Mouse (Mus musculus) adrenal gland, adult 2 months (tissue): Measurements from ENCODE around the gene Pym1. TPM values are rescaled to one million over a fixed set of nuclear protein-coding genes. Genes with fewer than 3 reads are reported as not detected.

Source experiments
- DNase-seq: peaks from one replicate; pipeline ENCODE4 v3.0.0; 2021
- polyA plus RNA-seq: library from polyadenylated mRNA; depleted of rRNA; stranded (reverse); fragments of >200 nt; gene quantifications from 2 replicates; pipeline ENCODE4 v1.2.3, GENCODE M21; 2012; rRNA removed
- total RNA-seq, 2 experiments: library from RNA; stranded (reverse); gene quantifications; 2 replicates each; pipeline ENCODE4 v1.2.3; 2021

The Pym1 gene
- total and polyA plus RNA-seq, 3 experiments: 15.5 to 26.5 (median 22.9) TPM

- DNase-seq: peak; percentile 74
Observed at GRCm38 (mm10) chr10:128804271-128805091, 56.8 kb downstream of the Pym1 start, which contains the start of gene Tmem198b. Gene Tmem198b, minus strand, starts transcription at chr10:128804370.

- DNase-seq: peak; percentile 98
Observed at GRCm38 (mm10) chr10:128805092-128806000, 57.7 kb downstream of the Pym1 start.

GRCm38 (mm10) chr10:128806086-128806485 is 58.4 kb downstream of the Pym1 start:
- DNase-seq: no peak

- no peak for DNase-seq
Observed at GRCm38 (mm10) chr10:128807018-128807417, 59.3 kb downstream of the Pym1 start.

Other genes with a start within 250 kb of the Pym1 start
- 1 to 10 TPM; 6.2 to 8.3 TPM for gene Myl6b, start 249.2 kb upstream of the Pym1 start, total RNA-seq
- 5.1 and 5.7 TPM in 2 replicates for gene Myl6b, start 249.2 kb upstream of the Pym1 start, polyA plus RNA-seq
- gene Esyt1, start 222.0 kb upstream of the Pym1 start, total RNA-seq: 10 to 100 TPM; 26.1 to 32.6 TPM
- gene Esyt1, start 222.0 kb upstream of the Pym1 start, polyA plus RNA-seq: 52.8 and 59.6 TPM in 2 replicates
- gene Zc3h10, start 200.1 kb upstream of the Pym1 start, total RNA-seq: 10 to 100 TPM; 11.7 to 12.3 TPM
- 16.0 and 16.3 TPM in 2 replicates for gene Zc3h10, start 200.1 kb upstream of the Pym1 start, polyA plus RNA-seq
- 1,000 to 10,000 TPM; 3,028 to 3,144 TPM for gene Rpl41, start 198.6 kb upstream of the Pym1 start, total RNA-seq
- 1,154 and 1,178 TPM in 2 replicates for gene Rpl41, start 198.6 kb upstream of the Pym1 start, polyA plus RNA-seq
- 10 to 100 TPM; 79.7 to 88.2 TPM for gene Pa2g4, start 181.9 kb upstream of the Pym1 start, total RNA-seq
- 6.4 and 8.6 TPM in 2 replicates for gene Pa2g4, start 181.9 kb upstream of the Pym1 start, polyA plus RNA-seq
- 1 to 10 TPM; 2.3 to 3.8 TPM for gene Erbb3, start 158.2 kb upstream of the Pym1 start, total RNA-seq
- 1.1 and 1.3 TPM in 2 replicates for gene Erbb3, start 158.2 kb upstream of the Pym1 start, polyA plus RNA-seq
- gene Rps26, start 121.1 kb upstream of the Pym1 start, total RNA-seq: 100 to 1,000 TPM; 715 to 972 TPM
- 581 and 897 TPM in 2 replicates for gene Rps26, start 121.1 kb upstream of the Pym1 start, polyA plus RNA-seq
- 1 to 10 TPM; 1.9 to 2.6 TPM for gene Ikzf4, start 101.9 kb upstream of the Pym1 start, total RNA-seq
- 3.1 and 3.5 TPM in 2 replicates for gene Ikzf4, start 101.9 kb upstream of the Pym1 start, polyA plus RNA-seq
- gene Suox, start 73.8 kb upstream of the Pym1 start, total RNA-seq: 10 to 100 TPM; 29.2 to 32.7 TPM
- gene Suox, start 73.8 kb upstream of the Pym1 start, polyA plus RNA-seq: 10.2 and 10.8 TPM in 2 replicates
- gene Rab5b, start 51.6 kb upstream of the Pym1 start, total RNA-seq: 100 to 1,000 TPM; 112 to 127 TPM
- gene Rab5b, start 51.6 kb upstream of the Pym1 start, polyA plus RNA-seq: 46.5 and 69.5 TPM in 2 replicates
- gene Pmel, start 43.7 kb upstream of the Pym1 start, total RNA-seq: 1 to 10 TPM in 1 of 2 experiments, under 1 TPM in 1; 0.86 to 1.0 TPM
- gene Pmel, start 43.7 kb upstream of the Pym1 start, polyA plus RNA-seq: 0.30 and 0.76 TPM in 2 replicates
- gene Cdk2, start 42.9 kb upstream of the Pym1 start, total RNA-seq: 10 to 100 TPM; 12.6 to 16.2 TPM
- gene Cdk2, start 42.9 kb upstream of the Pym1 start, polyA plus RNA-seq: 10.5 and 10.7 TPM in 2 replicates
- gene Dgka, start 3.0 kb upstream of the Pym1 start, total RNA-seq: 10 to 100 TPM; 11.4 to 26.1 TPM
- gene Dgka, start 3.0 kb upstream of the Pym1 start, polyA plus RNA-seq: 10.5 and 11.0 TPM in 2 replicates
- gene Mmp19, start 43.0 kb downstream of the Pym1 start, total RNA-seq: 10 to 100 TPM; 35.8 to 64.4 TPM
- gene Mmp19, start 43.0 kb downstream of the Pym1 start, polyA plus RNA-seq: 16.0 and 16.8 TPM in 2 replicates
- 10 to 100 TPM; 61.8 to 77.2 TPM for gene Dnajc14, start 56.2 kb downstream of the Pym1 start, total RNA-seq
- gene Dnajc14, start 56.2 kb downstream of the Pym1 start, polyA plus RNA-seq: 7.1 and 10.6 TPM in 2 replicates
- 1 to 10 TPM; 6.7 to 9.4 TPM for gene Tmem198b, start 56.5 kb downstream of the Pym1 start, total RNA-seq
- gene Tmem198b, start 56.5 kb downstream of the Pym1 start, polyA plus RNA-seq: 15.6 and 18.0 TPM in 2 replicates
- gene Sarnp, start 69.4 kb downstream of the Pym1 start, total RNA-seq: 10 to 100 TPM; 52.7 to 55.8 TPM
- 1.3 and 1.5 TPM in 2 replicates for gene Sarnp, start 69.4 kb downstream of the Pym1 start, polyA plus RNA-seq
- gene Ormdl2, start 73.8 kb downstream of the Pym1 start, total RNA-seq: 10 to 100 TPM; 52.3 to 64.8 TPM
- gene Ormdl2, start 73.8 kb downstream of the Pym1 start, polyA plus RNA-seq: 29.4 and 36.8 TPM in 2 replicates
- gene Gdf11, start 143.8 kb downstream of the Pym1 start, total RNA-seq: 1 to 10 TPM; 1.8 to 2.3 TPM
- gene Gdf11, start 143.8 kb downstream of the Pym1 start, polyA plus RNA-seq: 0.55 and 0.99 TPM in 2 replicates
- 100 to 1,000 TPM; 279 to 433 TPM for gene Cd63, start 153.1 kb downstream of the Pym1 start, total RNA-seq
- gene Cd63, start 153.1 kb downstream of the Pym1 start, polyA plus RNA-seq: 38.2 and 44.2 TPM in 2 replicates
- gene Rdh5, start 175.0 kb downstream of the Pym1 start, total RNA-seq: 10 to 100 TPM; 11.2 to 15.9 TPM
- 24.3 and 29.3 TPM in 2 replicates for gene Rdh5, start 175.0 kb downstream of the Pym1 start, polyA plus RNA-seq
- 100 to 1,000 TPM; 174 to 223 TPM for gene Bloc1s1, start 176.1 kb downstream of the Pym1 start, total RNA-seq
- gene Bloc1s1, start 176.1 kb downstream of the Pym1 start, polyA plus RNA-seq: 99.2 and 115 TPM in 2 replicates
- gene Itga7, start 185.9 kb downstream of the Pym1 start, total RNA-seq: 10 to 100 TPM in 1 of 2 experiments, 1 to 10 TPM in 1; 8.4 to 25.6 TPM
- gene Itga7, start 185.9 kb downstream of the Pym1 start, polyA plus RNA-seq: 19.6 and 32.5 TPM in 2 replicates
- gene Mettl7b, start 213.1 kb downstream of the Pym1 start, total RNA-seq: 1 to 10 TPM in 1 of 2 experiments, under 1 TPM in 1; 0.79 to 3.5 TPM
- 0.52 and 0.97 TPM in 2 replicates for gene Mettl7b, start 213.1 kb downstream of the Pym1 start, polyA plus RNA-seq
- gene Olfr9, start 241.5 kb downstream of the Pym1 start, total RNA-seq: not detected
- not detected in 2 replicates for gene Olfr9, start 241.5 kb downstream of the Pym1 start, polyA plus RNA-seq